Mouse (Mus musculus) frontal cortex, adult 2 months (tissue): ENCODE results near the gene Ssbp3. TPM values are rescaled to one million over a fixed set of nuclear protein-coding genes. Genes with fewer than 3 reads are reported as not detected.

Experiments used
- DNase-seq, 2 experiments: peaks; one replicate each; pipeline ENCODE4 v3.0.0; 2022; ENCODE audit warnings: low spot score in 1 of 2; ENCODE audit errors: extremely low spot score in 1 of 2
- polyA plus RNA-seq: library from polyadenylated mRNA; depleted of rRNA; stranded (reverse); fragments of >200 nt; gene quantifications from 2 replicates; pipeline ENCODE4 v1.2.3, GENCODE M21; 2012

Ssbp3 gene
- polyA plus RNA-seq, 1 experiment = 95.6 TPM

DNA sequence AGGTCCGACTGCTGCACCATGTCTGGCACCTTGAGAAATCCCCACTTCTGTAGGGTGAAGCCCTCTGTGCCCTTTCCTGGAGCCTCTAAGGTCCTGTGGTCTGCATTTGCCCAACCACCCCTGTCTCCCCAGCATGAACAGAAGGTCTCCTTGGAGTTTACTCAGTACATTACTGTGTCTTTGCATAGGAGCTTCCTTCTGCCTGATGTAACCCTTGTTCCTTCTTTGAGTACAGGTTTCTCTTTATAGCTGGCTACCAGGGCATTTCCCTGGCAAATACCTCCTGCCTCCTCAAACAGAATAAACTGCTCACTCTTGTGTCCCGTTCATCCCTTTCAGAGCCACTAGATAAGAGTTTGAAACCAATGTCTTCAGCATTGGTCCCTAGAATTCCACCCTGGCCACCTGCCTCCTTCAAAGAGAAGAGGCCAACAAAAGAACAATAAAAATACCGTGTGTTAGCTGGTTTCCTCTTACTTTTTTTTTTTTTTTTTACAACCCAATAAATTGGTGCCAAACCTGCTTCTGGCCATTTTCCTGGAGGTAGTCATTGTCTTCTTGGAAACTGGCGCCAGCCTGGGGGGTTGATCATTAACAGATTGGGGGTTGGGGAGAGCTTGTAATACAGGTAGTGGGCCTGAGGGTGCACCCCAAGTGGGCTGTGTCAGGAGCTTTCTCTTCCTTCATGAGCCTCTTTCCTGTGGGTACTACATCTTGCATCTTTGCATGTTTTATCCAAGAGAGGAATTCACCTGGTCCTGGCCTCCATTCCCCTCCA lies 72.0 kb downstream of the Ssbp3 start:
- no peak for DNase-seq

DNA sequence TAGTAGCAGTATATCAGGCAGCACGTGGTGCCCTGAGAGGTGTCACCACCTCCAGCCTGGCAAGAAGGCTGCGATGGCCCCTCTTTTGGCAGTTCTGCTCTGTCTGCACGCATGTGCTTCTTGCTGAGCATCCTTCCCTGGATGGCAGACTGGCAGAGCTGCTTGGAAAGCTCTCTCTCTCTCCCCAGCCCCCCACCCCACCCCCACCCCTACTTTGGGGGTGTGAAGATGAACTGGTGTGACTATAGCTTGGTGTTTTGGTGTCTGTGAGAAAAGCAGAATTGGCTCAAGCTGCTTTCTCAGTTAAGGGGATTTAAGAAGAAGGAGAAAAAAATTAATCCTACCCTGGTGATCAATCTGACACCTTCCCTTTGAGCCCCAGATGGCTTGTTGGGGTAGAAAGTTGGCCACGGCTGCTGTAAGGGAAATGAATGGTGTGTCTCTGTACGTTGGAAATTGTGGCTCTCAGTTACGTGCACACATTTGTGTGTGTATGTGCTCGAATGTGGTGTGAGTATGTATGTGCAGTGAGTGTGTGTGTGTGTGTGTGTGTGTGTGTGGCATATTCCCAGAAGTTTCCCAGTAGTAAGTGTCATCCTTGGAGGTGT lies 73.5 kb downstream of the Ssbp3 start:
- DNase-seq = no peak

DNA sequence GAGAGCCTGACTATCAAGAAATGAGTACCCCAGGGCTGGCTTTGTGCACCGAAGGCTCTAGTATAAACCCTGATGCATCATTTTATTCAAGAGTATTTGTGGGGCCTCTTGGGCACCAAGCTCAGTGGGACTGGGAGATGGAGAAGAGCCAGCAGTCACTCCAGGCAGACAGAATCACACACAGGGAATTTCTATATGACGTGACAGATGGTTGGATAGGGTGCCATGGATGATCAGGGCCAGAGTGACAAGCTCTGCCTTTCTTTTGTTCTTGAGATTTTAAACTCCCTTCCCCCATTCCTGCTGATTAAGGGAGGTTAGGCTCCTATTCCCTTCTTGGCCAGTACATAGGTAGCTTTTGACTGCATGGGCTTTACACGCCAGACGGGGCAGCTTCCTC lies 74.8 kb downstream of the Ssbp3 start:
- DNase-seq = no peak

DNA sequence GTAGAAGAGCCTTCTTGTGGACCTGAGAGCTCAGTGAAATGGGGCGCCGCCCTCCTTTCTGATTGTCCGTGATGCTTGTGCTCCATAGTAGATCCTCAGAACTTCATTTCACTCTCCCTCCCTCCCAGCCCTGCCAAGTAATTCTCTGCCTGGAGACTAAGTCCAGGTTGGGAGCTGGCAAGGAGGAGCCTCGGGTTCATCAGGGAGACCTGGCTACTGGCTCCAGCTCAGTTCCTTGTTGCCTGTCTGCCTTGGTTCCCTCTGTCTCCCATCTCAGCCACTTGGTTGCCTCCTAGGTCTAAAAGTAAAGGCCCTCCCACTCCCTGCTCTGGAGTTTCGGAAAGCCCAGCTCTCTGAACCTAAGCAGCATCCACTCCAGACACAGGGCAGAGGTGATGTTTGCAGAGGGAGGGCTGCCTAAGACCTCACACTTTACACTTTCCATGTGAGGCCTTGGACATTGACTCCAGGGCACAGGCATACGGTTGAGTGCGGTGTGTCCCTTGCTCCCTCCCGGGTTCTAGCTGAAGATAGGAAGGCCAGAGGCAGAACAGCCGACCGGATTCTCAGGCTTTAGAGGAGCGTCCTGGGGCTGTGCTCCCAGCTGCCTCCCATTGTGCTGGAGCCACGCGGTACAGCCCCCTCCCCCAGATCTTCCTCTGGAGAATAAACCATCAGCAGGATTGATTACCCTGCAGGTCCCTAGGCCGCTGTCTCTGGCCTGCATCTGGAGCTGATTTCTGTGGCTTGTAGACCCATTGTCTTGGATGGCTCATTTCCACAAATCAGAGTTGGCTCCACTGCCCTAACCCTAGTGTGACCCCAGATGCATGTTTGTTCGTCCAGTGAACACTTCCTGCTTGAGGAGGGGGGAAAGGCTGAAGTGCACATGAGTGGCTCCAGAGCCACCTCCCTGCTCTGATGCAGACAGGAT lies 75.7 kb downstream of the Ssbp3 start:
- DNase-seq = no peak

DNA sequence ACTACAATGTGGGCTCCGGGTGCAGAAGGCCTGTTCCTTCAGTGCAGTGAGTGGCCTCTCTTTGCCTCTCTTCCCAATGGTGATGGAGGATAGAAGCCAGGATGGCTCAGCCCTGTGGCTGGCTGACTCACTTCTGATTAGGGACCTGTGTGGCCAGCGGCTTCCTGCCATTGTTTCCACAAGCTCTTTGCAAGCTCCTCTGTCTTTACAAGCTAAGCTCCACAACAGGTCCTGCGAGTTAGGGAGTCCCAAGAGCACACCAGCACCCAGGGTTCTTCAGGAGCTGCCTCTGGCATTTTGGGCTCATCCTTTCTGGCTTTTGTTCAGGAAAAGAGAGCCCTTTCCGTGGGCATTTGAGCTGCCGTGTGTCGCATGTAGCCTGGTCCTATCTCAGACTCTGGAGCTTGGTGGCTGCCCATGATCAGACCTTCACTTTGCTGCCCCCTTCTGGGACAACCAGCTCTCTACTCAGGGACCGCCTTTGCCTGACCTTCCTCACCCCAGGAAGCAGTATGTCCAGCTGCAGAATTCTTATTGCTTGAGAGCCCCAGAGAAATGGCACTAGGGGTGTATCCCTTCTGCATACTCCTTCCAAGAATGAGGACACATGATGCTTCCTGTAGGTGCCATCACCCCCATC lies 77.3 kb downstream of the Ssbp3 start:
- peak; percentile 49 to 82 for DNase-seq

DNA sequence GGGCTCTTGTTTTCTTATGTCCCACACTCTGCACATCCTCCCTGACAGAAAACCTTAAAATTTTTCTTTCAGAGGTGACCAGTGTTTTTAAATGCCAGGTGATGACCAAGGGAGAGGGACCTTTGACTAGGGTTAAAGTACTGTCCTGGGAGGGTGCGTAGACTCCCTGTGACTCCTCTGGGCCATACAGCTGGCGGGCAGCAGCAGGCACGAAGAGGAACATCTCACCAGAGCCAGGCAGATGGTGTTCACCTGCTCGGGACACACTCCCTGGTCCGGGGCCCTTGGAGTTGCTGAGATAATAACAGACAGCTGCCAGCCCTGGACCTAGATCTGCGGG lies 78.4 kb downstream of the Ssbp3 start:
- no peak for DNase-seq

DNA sequence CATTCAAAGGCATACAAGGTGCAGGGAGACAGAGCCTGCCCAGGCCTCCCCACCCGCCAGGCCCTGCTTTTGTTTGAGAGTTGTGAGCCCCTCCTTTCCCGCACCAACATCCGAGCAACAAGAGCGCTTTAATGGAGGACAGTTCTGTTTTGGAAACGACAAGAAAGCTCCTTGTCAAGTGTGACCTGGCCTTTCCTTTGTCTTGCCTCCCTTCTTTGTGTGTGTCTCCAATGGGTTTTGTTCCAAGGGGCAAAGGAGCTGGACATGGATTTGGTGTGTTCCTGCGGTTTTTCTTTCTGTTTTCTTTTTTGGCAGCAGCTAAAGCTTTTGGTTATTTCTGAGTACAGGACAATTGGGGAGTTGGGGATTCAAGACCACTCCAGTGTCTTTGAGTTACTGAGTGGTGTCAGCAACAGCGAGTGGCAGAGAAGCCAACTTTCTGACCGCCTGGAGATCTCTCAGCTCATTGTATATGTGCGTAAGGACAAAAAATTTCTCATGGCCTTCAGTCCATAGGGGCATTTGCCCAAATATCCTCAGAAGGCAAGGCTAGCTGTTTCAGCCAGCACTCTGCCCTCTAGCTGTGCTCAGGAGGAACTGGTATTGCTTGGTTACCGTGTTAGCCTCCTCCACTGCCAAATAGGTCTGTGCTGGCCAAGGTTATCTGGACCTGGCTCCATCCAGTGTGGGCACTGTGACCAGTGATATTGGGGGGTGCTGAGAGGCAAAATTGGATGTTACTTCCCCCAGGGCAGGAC lies 78.9 kb downstream of the Ssbp3 start:
- no peak for DNase-seq

DNA sequence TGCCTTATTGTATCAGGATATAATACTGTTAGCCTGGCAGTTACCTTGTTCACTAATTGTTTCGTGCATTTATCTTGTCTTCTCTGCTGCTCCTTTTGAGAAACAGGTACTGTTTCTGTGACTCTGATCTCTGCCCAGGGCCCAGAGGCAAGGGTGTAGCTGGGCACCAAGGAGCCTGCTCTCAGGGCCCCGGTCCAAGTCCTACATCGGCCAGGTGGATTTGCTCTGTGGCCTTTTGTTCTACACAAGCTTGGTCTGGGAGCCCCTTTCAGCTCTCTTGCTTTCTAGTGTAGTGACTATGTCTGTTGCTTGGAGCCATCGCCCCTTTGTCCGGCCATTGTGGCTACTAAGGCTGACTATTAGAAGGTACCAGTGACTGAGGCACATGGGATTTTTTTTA lies 82.6 kb downstream of the Ssbp3 start:
- no peak for DNase-seq

DNA sequence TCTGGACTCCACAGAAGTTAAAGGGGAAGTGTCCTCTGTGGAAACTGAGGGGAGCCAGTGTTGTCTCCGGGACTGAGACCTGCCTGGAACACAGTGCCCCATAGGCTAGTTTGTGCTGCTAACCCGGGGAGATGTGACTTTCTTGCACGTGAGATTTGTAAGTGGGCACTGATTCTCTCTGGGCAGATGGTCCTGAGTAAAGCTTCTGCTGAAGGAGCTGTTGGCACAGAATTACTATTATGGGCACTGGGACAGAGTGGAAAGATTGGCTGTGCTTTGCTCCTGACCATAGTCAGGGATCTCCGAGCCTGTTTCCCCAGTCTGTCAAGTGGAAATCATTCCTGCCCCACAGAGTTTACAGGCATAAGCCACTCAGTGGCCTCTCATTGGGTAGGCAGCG lies 83.8 kb downstream of the Ssbp3 start:
- no peak for DNase-seq

DNA sequence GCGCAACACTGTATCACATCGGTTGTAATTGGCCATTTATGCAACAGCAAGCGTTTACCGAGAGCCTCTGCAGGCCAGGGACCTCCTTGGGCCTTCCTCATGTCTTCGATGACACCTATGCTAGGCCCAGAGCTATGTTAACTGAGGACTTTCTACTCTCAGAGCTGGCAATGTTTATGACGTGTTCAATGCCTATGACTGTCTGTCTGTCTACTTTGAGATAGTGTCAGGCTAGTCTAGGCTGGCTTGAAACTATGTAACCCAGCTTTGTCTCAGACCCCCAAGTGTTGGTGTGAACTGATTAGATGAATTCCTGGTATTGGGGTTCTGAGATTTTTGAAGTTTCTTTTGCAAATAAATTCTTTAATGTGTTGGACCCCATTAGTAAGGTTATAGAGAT lies 84.6 kb downstream of the Ssbp3 start:
- no peak for DNase-seq

DNA sequence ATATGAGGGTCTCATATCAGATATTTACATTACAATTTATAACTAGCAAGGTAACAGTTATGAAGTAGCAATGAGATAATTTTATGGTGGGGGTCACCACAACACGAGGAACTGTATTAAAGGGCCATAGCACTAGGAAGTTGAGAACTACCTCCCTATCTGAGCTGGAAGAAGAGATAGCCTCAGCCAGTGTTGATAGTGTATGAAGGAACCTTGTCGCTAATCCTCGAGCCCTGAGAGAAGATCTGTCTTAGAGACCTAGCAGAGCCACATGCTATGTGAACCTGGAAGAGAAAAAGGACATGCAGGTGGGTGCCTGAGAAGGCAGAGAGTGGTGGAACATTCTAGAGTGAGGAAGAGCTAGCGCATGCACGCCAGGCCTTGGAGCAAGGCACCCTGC lies 85.0 kb downstream of the Ssbp3 start:
- no peak for DNase-seq

DNA sequence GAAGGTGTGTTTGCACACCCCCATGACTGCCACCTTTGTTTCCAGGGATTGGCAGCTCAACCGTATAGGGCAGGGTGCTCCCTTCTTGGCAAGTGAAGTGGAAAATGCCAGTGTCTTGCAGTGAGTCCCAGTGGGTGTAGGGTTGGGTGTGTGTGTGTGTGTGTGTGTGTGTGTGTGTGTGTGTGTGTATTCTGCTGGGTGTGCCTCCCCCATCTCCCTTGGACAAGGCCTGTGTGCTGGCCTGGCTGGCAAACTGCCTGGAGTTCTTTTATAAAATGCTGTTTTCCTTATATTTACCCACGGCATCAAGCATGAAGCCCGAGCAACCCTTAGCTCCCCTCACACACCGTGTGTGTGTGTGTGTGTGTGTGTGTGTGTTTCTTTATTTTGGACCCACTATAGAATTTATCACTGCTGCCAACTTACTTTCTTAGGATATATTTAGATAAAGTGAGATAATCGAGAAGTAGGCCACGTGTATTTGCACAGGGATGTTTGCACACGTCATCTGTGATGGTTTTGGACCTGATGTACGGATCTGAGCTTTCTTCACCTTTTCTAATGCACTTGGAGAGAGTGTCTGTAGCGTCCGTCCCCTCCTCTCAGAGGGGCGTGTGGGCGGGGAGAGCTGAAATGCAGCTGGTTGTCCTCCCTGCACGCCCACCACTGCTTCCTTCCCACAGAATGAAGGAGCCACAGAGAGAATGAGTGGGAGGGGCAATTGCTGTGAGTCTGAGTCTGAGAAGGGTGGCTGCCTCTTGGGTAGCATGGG lies 86.0 kb downstream of the Ssbp3 start:
- DNase-seq = peak; percentile 49 to 74

DNA sequence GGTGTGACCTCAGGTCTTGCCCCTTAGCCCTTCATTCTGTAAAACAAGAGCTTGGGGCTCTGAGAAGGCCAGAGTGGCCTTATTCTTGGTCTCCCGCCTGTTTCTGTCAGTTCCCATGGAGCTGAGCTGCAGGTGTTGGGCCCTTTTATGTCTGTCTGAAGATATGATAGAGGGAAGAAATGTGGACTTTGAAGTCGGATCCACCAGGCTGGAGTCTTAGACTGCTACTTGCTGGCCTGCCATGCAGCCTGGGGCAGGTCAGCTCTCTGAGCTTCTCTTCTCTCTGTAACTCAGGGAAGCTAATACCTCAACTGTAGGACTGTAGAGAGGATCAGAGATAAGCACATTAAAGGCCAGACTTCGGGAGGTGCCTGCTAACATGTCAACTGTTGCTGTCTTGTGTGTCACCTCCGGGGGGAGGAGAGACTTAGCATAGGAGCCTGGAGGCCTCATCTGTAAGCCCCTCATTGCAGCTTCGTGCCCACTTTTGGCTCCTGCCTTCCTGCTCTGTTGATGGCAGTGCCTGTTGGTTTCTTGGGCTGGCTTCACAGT lies 90.8 kb downstream of the Ssbp3 start:
- no peak for DNase-seq

DNA sequence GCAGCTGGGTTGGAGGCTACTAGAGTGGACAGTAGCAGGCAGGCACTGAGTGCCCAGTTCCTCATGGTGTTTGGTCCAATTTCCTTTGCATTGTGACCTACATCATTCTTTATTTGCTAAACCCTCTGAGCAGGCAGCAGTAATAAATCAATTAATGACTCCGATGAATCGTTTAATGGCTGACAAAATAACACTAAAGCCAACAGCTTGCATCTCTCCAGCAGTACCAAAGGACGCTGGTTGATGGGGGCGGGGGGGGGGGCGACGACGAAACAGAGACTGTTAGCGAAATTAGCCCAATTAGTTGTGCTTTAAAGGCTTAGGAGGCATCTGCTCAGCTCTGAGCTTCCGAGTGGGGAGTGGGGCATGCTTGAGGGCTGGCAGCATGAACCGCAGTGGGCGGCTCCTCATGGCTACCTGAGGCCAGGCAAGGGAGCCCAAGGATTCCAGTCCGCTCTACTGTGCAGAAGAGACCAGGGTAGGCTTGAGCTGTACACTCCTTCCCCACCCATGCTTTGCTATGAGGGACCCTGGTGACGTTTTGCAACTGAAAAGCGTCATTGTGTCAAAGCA lies 91.5 kb downstream of the Ssbp3 start:
- no peak for DNase-seq

DNA sequence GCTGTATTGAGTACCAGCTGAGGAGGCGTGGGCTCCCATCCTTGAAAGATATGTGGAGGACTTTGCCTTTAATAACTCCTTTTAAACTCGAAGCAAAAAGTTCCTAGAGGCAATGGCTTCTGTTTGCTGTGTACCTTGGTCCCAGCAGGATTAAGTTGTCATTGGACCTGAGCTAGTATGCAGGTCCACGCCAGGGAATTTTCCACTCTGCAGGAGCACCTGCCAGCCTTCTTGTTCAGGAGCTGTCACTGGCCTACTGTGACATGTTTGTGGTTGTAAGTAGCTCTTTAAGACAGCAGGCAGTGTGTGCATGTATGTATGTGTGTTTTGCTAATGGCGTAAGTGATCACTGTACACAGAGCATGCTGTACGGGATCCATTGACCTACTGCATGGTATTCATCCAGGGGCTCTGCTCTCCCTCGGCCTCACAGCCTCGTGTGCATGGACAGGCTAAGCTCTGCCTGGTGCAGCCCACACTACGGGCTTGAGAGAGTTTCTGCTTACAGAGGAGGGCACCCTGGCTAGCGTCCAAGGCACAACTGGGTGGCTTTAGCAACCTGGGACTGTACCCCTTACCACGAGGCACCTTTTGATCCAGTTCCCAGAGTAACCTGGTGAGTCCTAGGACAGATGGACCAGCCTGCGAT lies 92.1 kb downstream of the Ssbp3 start:
- DNase-seq = no peak

DNA sequence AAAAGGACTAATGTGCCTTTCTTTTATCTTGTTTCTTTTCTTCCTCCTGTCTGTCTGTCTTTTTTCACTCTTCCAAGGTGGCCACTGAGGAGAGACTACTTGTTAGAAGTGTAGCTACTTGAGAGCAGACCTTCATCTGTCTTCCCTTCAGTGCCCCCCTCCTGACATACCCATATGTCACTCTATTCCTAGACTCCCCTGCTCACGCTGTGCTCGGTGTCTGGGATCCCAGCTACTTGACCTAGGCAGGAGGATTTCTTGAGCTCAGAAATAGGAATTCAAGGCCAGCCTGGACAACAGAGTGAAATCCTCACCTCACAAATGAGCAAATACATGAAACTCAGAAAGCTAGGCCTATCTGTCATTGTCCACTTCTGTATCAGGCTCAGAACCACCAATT lies 92.7 kb downstream of the Ssbp3 start:
- DNase-seq = no peak

DNA sequence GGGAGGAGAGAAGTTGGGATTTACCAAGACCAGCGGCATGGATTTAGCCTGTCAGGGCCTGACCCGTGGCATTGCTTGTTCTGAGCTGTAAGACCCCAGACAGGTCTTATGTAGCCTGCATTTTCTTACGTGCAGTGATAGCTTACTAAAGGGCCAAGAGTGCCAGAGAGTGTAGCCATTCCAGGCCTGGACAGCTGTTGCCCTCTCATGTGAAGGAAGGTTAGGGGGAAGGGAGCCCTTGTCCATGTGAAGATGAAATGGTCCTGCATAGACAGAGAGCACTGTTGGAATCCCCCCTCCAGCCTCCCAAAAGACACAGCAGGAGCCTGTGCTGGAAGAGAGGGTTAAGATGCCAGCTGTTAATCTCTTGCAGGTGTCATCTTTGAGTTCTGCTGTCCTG lies 93.3 kb downstream of the Ssbp3 start:
- no peak for DNase-seq

DNA sequence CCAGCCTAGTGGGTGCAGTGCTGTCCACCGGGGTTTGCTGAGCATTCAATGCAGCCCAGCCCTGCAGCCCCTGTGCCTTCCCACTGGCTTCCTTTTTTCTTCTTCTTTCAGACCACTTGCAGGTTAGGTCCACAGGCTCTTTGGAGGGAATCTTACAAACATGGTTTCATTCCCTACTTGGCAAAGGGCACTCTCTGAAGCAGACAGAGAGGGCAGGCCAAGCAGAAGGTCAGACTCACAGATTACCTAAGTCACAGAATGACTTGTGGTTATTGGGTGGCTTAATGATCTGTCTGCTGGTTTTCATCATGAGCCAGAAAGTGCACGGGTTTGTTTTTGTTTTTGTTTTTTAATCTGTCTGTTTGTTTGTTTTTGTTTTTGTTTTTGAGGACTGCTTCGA lies 93.8 kb downstream of the Ssbp3 start:
- no peak for DNase-seq
